Mouse (Mus musculus) cerebellum, adult 9-11 months (tissue): Measurements from ENCODE around the gene Olfr1170.

Experiments
- DNase-seq: peaks from one replicate; pipeline ENCODE4 v3.0.0; 2022

The Olfr1170 gene

DNA sequence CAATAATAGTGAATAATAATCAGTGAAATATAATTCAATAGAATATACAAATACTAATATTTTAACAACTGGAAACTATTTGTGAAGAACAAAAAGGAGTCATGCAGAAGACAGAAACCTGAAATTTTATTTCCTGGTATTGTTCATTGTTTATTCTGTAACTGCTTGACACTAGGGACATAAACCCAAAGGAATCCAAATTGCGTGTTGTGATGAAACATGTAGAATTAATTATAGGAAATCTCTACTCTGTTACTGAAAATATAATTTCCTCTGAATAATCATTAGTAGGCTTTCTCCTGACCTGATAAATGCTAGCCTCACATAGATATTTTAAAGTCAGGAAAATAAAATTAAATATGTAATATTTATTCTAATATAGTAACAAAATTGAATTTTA lies at the start of gene Olfr1170:
TSS of gene Olfr1170 (minus strand) at position 101 of the 400 bp plus-strand sequence.
- no peak for DNase-seq

- no peak for DNase-seq
Observed at GRCm38 (mm10) chr2:88220784-88221183, 7.3 kb downstream of the Olfr1170 start.

DNA sequence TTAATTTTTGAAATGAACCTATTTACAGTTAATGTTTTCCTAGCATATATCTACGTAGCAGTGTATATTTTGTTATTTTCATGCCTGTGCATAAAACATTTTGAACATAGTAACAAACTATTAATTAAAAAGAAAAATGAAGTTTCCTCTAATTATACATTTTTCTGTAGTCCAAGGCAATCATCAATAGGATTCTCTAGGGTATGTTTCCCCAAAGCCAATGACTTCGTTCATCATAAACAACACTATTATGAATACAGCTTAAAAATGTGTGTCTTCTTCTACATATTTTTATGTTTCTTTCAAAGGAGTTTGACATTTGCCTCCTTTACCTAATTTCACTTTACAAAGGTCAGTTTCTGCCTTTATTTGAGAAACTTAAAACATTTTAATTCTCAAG lies 46.6 kb downstream of the Olfr1170 start, which contains the start of gene Olfr1168:
TSS of gene Olfr1168 (plus strand) at position 301 of the 400 bp plus-strand sequence.
- no peak for DNase-seq
